Mouse (Mus musculus) bone marrow, adult 2 months (tissue): ENCODE data around the gene Gm49387. TPM values are rescaled to one million over a fixed set of nuclear protein-coding genes. Genes with fewer than 3 reads are reported as not detected.
A peak's percentile ranks its signal among the peaks of the same experiment; 100 is the strongest.

ENCODE experiments used
- H3K27ac ChIP-seq: fragments of 200-500 bp; 2 replicates; pipeline ENCODE4 v1.5.1; 2012; ENCODE audit warnings: low read depth, mild to moderate bottlenecking, control low read depth, inconsistent platforms, low read length; ENCODE audit not compliant: control insufficient read depth, poor library complexity, insufficient read depth
- H3K4me1 ChIP-seq: fragments of 200-500 bp; 2 replicates; pipeline ENCODE4 v1.6.1; 2011; ENCODE audit warnings: low read length; ENCODE audit not compliant: control insufficient read depth, insufficient read depth
- H3K4me3 ChIP-seq: fragments of 200-500 bp; replicated peaks from 2 replicates; pipeline ENCODE3; 2011; ENCODE audit warnings: mild to moderate bottlenecking, low read depth, low read length, control low read depth; ENCODE audit not compliant: control insufficient read depth
- CTCF ChIP-seq: fragments of 200-500 bp; IDR thresholded peaks from 2 replicates; pipeline ENCODE4 v1.5.1; 2011; ENCODE audit warnings: low read length, control low read depth; ENCODE audit not compliant: control insufficient read depth, insufficient read depth
- POLR2A ChIP-seq: fragments of 200-500 bp; IDR thresholded peaks from 2 replicates; pipeline ENCODE4 v1.6.1; 2011; ENCODE audit warnings: low read depth, mild to moderate bottlenecking, control low read depth, low read length, borderline replicate concordance; ENCODE audit not compliant: control insufficient read depth
- WGBS: fragments of 180-500 bp; shearing (Covaris S2); methylation state at CpG from one replicate; pipeline ENCODE4 v1.1.7; 2018; 5-methylcytosine and 5-hydroxymethylcytosine counted together
- polyA plus RNA-seq: library from polyadenylated mRNA; stranded (reverse); fragments of >200 nt; gene quantifications from 2 replicates; pipeline ENCODE4 v1.2.4, GENCODE M21; 2011; ENCODE audit warnings: low replicate concordance; ENCODE audit not compliant: missing spikeins, insufficient read depth, insufficient read length

The Gm49387 gene
- polyA plus RNA-seq, 1 experiment, result not detected

- 72% methylated on average over 7 of the region's 7 CpGs for WGBS
- Histone ChIP-seq H3K4me3 (no peak overlapping the region), H3K27ac (no peak overlapping the region), H3K4me1 (no peaks in the 10 kb centered on the region)
- TF ChIP-seq POLR2A (no peak), CTCF (no peak)
Measured at GRCm38 (mm10) chr14:31525040-31525810, 115.5 kb downstream of the Gm49387 start.

GRCm38 (mm10) chr14:31521318-31521717 lies 119.4 kb downstream of the Gm49387 start:
- Histone ChIP-seq H3K4me1 (no peaks in the 10 kb centered on the region), H3K27ac (no peak overlapping the region), H3K4me3 (no peak overlapping the region)
- no peak for TF ChIP-seq CTCF
- no peak for TF ChIP-seq POLR2A
- WGBS, result 71% methylated on average over 2 of the region's 2 CpGs

- 0 out of 2 replicates have a peak, but pooled peaks have one; percentile 16 for TF ChIP-seq CTCF
- TF ChIP-seq POLR2A, result no peak
- 41% methylated on average over 3 of the region's 3 CpGs for WGBS
- Histone ChIP-seq H3K27ac (no peak overlapping the region), H3K4me1 (no peaks in the 10 kb centered on the region), H3K4me3 (no peak overlapping the region)
Measured at GRCm38 (mm10) chr14:31519165-31519564, 121.5 kb downstream of the Gm49387 start.

- 83% methylated on average over 2 of the region's 2 CpGs for WGBS
- TF ChIP-seq POLR2A, result no peak
- TF ChIP-seq CTCF, result no peak
- Histone ChIP-seq H3K4me1 (no peaks in the 10 kb centered on the region), H3K27ac (no peak overlapping the region), H3K4me3 (no peak overlapping the region)
Measured at GRCm38 (mm10) chr14:31515895-31516294, 124.8 kb downstream of the Gm49387 start.

- 86% methylated on average over 3 of the region's 3 CpGs for WGBS
- no peaks in the 10 kb centered on the region for H3K4me1 ChIP-seq
- H3K27ac ChIP-seq, result no peak overlapping the region
- TF ChIP-seq POLR2A, result no peak
- TF ChIP-seq CTCF, result no peak
- H3K4me3 ChIP-seq, result no peak overlapping the region
Measured at GRCm38 (mm10) chr14:31510322-31510721, 130.4 kb downstream of the Gm49387 start.

- TF ChIP-seq CTCF (no peak), POLR2A (no peak)
- 85% methylated on average over 2 of the region's 2 CpGs for WGBS
- H3K4me1 ChIP-seq, result no peaks in the 10 kb centered on the region
- no peak overlapping the region for H3K4me3 ChIP-seq
- H3K27ac ChIP-seq, result no peak overlapping the region
Measured at GRCm38 (mm10) chr14:31509911-31510310, 130.8 kb downstream of the Gm49387 start.

GRCm38 (mm10) chr14:31506456-31506855 lies 134.2 kb downstream of the Gm49387 start:
- 93% methylated on average over 6 of the region's 6 CpGs for WGBS
- Histone ChIP-seq H3K4me1 (no peaks in the 10 kb centered on the region), H3K4me3 (no peak overlapping the region), H3K27ac (no peak overlapping the region)
- TF ChIP-seq POLR2A (no peak), CTCF (no peak)

- Histone ChIP-seq H3K4me1 (no peaks in the 10 kb centered on the region), H3K4me3 (no peak overlapping the region), H3K27ac (no peak overlapping the region)
- TF ChIP-seq CTCF (no peak), POLR2A (no peak)
- WGBS, result 92% methylated on average over 13 of the region's 13 CpGs
Measured at GRCm38 (mm10) chr14:31503406-31503805, 137.3 kb downstream of the Gm49387 start.

Other genes with a start within 250 kb of the Gm49387 start
- gene Sh3bp5, start 204.8 kb downstream of the Gm49387 start, polyA plus RNA-seq, result 14.6 and 24.0 TPM in 2 replicates
- gene Eaf1, start 146.5 kb downstream of the Gm49387 start, polyA plus RNA-seq, result 11.5 and 16.2 TPM in 2 replicates
- gene Mettl6, start 145.8 kb downstream of the Gm49387 start, polyA plus RNA-seq, result 15.7 and 33.7 TPM in 2 replicates
- 1.1 and 2.4 TPM in 2 replicates for gene Colq, start 49.5 kb downstream of the Gm49387 start, polyA plus RNA-seq
- gene Btd, start 150 bp upstream of the Gm49387 start, polyA plus RNA-seq, result 2.1 and 2.5 TPM in 2 replicates
- 11.8 and 19.6 TPM in 2 replicates for gene Hacl1, start 408 bp upstream of the Gm49387 start, polyA plus RNA-seq
- gene Ankrd28, start 189.8 kb upstream of the Gm49387 start, polyA plus RNA-seq, result 13.4 and 20.6 TPM in 2 replicates